Mouse (Mus musculus): ENCODE measurements around the gene Mageb1.

Gene Mageb1

DNA sequence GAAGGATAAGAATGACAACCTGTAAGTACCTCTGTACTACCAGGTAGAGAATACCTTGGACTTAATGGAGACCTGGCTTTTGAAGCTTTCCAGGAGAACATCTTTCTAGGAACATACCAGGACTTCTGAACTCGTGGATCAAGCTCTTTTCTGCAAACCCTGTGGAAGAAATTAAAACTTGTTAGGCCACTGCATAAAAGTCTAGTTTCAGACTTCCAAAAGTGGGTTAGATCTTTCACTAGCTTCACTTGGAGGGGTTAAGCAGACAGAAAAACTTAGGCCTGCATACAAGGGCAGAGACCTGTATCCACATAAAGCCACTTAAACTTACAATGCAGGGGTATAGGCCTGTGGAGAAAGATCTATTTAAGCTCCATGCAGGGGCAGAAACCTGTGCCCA, at the start of gene Mageb1:
TSS of gene Mageb1 (minus strand) at position 101 of the 400 bp plus-strand sequence.
- in situ Hi-C loops (cut with MboI, MseI) = loop anchor here (5.0 kb wide), 1 partner anchor 689 kb away; no protein-coding TSS in a partner anchor

Data from T-helper 2 cell (primary cell).